Mouse (Mus musculus): Measurements from ENCODE around the gene Zfp146.
A peak's percentile ranks its signal among the peaks of the same experiment; 100 is the strongest.
"Not testable (repeated sequence)": the region's sequence is repeated elsewhere in the genome, so short reads cannot be mapped to it uniquely, and the experiment has no call there.

Gene Zfp146

GRCm38 (mm10) chr7:30169583-30170282 is at the start of gene Zfp146:
Gene Zfp146 (minus strand): TSS chr7:30169750.
- DNase-seq (ENCODE audit: low read depth): peak; percentile 90

GRCm38 (mm10) chr7:30217277-30217676 is 47.7 kb upstream of the Zfp146 start:
- DNase-seq (ENCODE audit: low read depth): no peak

- peak; percentile 80 for DNase-seq (ENCODE audit: low read depth)
Measured at GRCm38 (mm10) chr7:30216723-30217151, 47.2 kb upstream of the Zfp146 start.

GRCm38 (mm10) chr7:30215875-30216274 is 46.3 kb upstream of the Zfp146 start:
- DNase-seq (ENCODE audit: low read depth): no peak

- no peak for DNase-seq (ENCODE audit: low read depth)
Measured at GRCm38 (mm10) chr7:30213881-30214280, 44.3 kb upstream of the Zfp146 start.

GRCm38 (mm10) chr7:30211025-30211424 is 41.5 kb upstream of the Zfp146 start:
- DNase-seq (ENCODE audit: low read depth): no peak

- not testable (repeated sequence) for DNase-seq (ENCODE audit: low read depth)
Measured at GRCm38 (mm10) chr7:30206364-30206763, 36.8 kb upstream of the Zfp146 start.

- DNase-seq (ENCODE audit: low read depth): peak; percentile 61
Measured at GRCm38 (mm10) chr7:30205383-30205782, 35.8 kb upstream of the Zfp146 start.

GRCm38 (mm10) chr7:30204380-30204779 is 34.8 kb upstream of the Zfp146 start:
- no peak for DNase-seq (ENCODE audit: low read depth)

GRCm38 (mm10) chr7:30202895-30203690 is 33.5 kb upstream of the Zfp146 start:
- DNase-seq (ENCODE audit: low read depth): no peak

GRCm38 (mm10) chr7:30200661-30201060 is 31.1 kb upstream of the Zfp146 start:
- DNase-seq (ENCODE audit: low read depth): not testable (repeated sequence)

GRCm38 (mm10) chr7:30200200-30200599 is 30.6 kb upstream of the Zfp146 start:
- DNase-seq (ENCODE audit: low read depth): no peak

- DNase-seq (ENCODE audit: low read depth): no peak
Measured at GRCm38 (mm10) chr7:30199498-30200139, 30.1 kb upstream of the Zfp146 start.

GRCm38 (mm10) chr7:30198481-30198971 is 29.0 kb upstream of the Zfp146 start, which contains the start of gene Capns1:
Gene Capns1 (minus strand): TSS chr7:30198811.
- DNase-seq (ENCODE audit: low read depth): peak; percentile 85

GRCm38 (mm10) chr7:30197592-30198129 is 28.1 kb upstream of the Zfp146 start:
- no peak for DNase-seq (ENCODE audit: low read depth)

GRCm38 (mm10) chr7:30196171-30196570 is 26.6 kb upstream of the Zfp146 start:
- no peak for DNase-seq (ENCODE audit: low read depth)

GRCm38 (mm10) chr7:30195461-30195860 is 25.9 kb upstream of the Zfp146 start:
- no peak for DNase-seq (ENCODE audit: low read depth)

GRCm38 (mm10) chr7:30194884-30195283 is 25.3 kb upstream of the Zfp146 start:
- DNase-seq (ENCODE audit: low read depth): peak; percentile 95

GRCm38 (mm10) chr7:30194101-30194831 is 24.7 kb upstream of the Zfp146 start:
- no peak for DNase-seq (ENCODE audit: low read depth)

GRCm38 (mm10) chr7:30193581-30194100 is 24.1 kb upstream of the Zfp146 start:
- peak; percentile 83 for DNase-seq (ENCODE audit: low read depth)

- DNase-seq (ENCODE audit: low read depth): no peak
Measured at GRCm38 (mm10) chr7:30193013-30193412, 23.5 kb upstream of the Zfp146 start.
